Mouse (Mus musculus): ENCODE data around the gene Syngr2. TPM values are rescaled to one million over a fixed set of nuclear protein-coding genes. Genes with fewer than 3 reads are reported as not detected.

Gene Syngr2
- 100 to 1,000 TPM; 109 to 113 TPM for total RNA-seq (2021)

DNA sequence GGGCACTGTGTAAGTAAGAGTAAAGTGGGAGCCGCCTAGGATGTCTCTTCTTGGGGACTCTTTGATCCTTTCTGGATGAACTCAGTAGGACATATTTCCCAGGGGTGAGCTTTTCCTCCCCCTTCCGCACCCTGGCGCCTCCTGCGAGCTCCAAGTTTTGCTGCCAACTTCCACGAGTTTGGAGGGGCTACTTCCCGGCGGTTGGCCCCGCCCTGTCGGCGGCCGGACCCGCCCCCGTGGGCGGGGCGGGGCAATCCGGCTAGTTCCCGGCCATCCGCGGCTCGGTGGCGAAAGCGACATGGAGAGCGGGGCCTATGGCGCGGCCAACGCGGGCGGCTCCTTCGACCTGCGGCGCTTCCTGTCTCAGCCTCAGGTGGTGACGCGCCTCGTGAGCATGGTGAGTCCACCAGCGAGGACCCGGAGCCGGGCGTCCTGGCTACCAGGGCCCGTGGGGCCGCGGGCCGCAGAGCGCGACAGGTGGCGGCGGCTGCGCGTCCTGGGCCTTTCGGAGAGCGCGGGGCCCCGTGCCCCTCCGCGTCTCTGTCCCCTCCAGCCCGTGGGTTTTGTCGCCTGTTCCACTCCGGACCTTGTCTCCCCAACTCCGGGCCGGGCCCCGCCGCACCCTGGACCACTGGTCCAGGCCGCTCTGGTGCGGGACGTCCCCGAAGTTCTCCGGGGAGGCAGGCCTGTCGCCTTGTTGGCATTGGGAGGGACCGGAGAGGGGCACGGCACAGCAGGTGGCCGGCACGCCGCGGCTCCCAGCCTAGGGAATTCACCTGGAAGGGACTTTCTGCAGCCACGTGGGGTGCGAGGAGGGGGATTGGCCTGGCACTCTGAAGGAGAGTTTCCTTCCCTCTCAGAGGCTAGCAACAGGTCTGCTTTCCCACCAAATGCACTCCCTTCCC lies at the start of gene Syngr2, which contains the start of gene Gm20708:
Gene Syngr2, plus strand, starts transcription at position 262 of the 905 bp plus-strand sequence.
Gene Gm20708, plus strand, starts transcription at position 262 of the 905 bp plus-strand sequence.
- intact Hi-C loops (cut with DNase I) = no loop called here
- DNase-seq (ENCODE audit: low spot score) = peak; percentile 61

DNA sequence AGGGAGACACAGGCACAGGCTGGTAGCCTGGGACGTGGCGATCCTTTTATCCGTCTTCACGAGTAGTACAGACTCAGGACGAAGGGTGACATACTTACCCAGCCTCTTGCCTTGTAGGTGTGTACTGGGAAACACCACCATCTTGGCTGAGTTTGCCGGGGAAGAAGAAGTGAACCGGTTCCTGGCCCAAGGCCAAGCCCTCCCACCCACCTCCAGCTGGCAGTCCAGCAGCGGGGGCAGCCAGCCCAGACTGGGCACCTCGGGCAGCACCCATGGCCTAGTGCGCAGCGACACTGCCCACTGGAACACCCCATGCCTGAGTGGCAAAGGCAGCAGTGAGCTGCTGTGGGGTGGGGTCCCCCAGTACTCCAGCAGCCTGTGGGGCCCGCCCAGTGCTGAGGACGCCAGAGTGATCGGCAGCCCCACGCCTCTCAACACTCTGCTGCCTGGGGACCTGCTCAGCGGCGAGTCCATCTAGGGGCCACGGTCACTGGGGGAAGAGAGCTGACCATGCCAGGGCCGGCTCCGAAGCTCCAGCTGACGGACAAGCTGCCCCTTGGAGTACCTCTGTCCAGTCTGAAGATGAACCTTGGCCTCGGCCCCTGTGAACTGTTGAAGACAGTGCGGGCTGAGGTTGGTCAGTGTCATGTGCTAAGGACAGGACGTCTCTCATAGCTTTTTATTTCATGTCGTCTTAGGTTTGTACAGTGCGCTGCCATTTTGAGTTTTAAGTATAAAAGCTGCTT lies 48.9 kb upstream of the Syngr2 start:
- DNase-seq (ENCODE audit: low spot score) = no peak
- intact Hi-C loops (cut with DNase I) = no loop called here

DNA sequence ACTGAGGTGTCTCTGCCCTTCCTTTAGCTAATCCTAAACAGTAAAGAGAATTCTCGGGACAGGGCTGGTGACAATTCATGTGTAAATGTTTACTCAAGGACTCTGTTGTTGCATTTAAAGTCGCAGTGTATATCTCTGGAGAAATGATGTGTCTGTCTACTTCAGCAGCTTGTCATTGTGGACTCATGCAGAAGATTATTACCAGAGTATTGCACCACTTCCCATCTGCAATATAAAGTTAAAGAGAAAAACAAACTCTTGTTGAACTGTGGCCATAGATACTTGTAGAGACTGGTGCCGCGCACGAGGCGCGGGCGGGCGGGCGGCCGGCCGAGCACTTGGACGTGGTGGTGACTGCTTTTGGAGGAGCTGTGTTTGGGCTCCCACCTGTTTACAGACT lies 47.7 kb upstream of the Syngr2 start:
- intact Hi-C loops (cut with DNase I) = no loop called here
- DNase-seq (ENCODE audit: low spot score) = no peak

DNA sequence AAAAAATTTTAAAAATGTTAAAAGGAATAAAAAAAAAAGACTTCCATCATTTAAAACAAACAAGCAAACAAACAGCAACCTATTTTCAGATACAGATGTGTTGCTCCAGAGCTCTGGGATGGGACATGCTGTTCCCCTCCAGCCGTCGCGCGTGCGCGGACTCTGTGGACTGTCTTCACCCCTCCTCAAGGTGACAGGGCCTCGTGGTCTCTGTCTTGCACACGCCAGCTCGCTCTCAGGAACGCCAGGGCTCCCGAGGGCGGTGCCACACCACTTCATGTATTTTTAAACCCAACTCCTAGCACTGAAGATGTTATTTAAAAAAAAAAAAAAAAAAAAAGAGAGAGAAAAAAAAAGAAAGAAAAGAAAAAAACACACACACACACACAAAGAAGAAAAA lies 47.2 kb upstream of the Syngr2 start:
- intact Hi-C loops (cut with DNase I) = no loop called here
- DNase-seq (ENCODE audit: low spot score) = no peak

DNA sequence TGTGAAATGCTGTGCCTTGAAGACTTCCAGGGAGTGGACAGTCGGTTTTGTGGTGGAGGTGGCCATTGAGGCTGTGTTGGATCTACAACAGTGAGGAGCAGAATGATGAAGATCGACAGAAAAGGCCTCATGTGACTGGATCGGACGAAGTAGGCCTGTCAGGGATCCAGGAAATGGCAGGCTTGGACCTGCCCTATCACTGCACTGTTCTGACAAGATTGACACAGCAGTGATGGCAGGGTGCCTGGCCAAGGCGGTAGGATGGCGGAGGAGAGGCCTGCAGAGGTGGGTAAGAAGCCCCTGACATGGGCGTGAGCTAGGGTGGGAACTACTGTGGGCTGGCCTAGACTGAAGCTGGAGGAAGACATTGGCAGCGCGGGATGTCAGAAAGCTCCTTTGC lies 45.1 kb upstream of the Syngr2 start:
- intact Hi-C loops (cut with DNase I) = no loop called here
- DNase-seq (ENCODE audit: low spot score) = no peak

DNA sequence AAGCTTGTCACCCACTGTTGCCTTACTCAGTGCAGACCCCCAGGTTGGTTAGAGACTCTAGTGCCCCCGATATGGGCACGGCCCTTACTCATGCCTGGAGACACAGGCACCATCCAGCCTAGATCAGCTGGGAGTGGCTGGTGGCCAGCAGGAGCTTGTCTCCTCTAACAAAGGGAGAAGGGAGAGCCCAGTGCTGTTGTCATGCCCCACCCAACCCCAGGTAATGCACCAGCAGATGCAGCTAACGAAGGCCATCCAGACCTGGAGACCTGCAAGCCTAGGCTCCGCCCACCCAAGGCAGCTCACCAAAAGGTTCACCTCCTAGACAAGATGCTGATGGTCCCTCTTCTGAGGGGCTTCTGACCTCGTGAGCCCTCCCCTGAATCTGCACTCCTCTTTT lies 44.1 kb upstream of the Syngr2 start:
- DNase-seq (ENCODE audit: low spot score) = no peak

DNA sequence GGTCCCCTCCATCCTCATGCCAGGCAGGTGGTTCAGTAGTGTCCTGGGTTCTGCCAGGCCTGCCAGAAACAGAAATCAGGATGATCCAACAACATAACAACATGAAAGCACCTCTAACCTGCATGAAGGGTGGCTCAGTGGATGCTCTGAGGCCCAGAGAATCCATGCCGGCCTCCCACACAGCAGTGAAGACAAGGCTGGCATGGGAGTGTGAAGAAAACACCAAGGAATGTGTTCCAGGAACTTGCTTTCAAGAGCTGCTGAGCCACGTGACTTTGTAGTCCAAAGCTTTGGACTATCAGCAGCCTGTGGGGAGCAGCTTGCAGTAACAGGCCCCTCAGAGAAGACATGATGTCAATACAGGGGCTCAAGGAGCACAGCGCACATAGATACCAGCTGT lies 43.2 kb upstream of the Syngr2 start:
- intact Hi-C loops (cut with DNase I) = no loop called here
- no peak for DNase-seq (ENCODE audit: low spot score)

More for the DNA sequence above, 44.1 kb upstream of the Syngr2 start:
- intact Hi-C loops (cut with DNase I) = no loop called here

DNA sequence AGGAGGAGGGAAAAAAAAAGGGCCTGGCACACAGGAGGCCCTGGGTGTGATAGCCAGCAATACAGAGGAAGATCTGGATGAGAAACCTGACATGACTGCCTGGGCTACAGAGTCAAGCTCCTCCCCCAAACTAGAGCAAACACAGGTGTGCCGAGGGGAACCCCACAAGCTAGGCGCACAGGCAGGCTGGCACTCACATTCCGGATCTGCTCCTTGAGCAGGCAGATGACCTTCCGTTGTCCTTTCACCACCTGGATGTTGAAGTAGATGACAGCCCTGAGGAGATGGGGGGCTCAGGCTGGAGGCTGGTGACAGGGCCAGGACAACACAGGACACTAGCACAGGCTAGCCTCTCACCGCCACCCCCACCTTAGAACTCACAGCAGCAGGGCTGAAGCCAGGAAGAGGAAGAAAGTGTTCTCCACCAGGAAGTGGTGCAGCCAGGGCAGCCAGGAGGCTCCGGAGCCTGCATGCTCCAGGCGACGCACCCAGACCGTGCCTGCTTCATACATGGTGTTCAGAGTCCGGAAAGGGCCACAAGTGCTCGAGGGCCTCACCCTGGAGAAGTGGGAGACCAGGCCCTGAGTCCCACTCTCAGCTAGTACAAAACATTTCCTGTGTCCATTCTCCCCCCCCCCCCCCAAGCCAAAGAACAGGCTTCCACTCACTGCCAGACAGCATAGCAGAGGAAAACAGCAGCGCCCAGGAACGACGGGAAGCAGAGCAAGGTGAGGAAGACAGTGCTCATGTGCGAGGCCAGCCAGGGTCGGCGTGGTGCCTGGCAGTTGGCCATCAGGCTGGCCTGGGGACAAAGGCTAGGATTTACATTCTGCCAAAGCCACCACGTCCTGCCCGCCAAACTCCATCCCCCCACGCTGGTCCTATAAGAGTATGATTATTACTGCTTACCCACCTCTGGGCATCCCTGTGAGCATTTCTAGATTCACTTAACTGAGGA lies 40.5 kb upstream of the Syngr2 start:
- intact Hi-C loops (cut with DNase I) = no loop called here
- no peak for DNase-seq (ENCODE audit: low spot score)

DNA sequence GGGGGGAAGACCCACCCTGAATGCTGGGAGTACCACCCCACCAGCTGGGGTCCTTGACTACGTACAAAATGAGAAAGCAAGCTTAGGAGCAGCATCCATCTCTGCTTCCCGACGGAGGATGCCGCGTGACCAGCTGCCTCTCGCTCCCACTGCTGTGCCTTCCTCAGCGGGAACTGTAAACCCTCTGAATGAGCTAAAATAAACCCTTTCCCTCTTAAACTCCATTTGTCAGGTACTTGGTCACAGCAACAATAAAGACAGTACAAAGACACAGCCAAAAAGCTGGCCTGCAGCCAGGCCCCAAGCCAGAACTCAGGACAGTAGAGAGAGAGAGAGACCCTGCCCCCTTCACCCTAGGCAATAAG lies 39.8 kb upstream of the Syngr2 start:
- intact Hi-C loops (cut with DNase I) = no loop called here
- DNase-seq (ENCODE audit: low spot score) = no peak

DNA sequence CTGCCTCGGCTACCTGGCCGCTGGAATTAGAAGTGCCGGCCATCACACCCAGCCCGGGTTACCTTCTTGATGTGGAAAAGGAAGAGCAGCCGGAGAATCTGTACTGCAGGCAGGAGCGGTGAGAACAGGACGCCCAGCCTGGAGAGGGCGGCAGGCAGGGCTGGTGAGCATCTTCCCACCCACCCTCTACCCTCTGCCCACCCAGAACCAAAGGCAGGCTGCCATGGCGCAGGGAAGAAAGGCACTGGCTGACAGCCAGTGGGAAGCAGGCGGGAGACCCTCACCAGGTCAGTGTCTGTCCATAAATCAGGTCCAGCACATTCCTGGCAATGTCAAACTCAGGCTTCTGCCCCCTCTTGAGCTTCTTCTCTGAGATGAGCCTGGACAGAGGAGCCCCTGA lies 39.1 kb upstream of the Syngr2 start:
- intact Hi-C loops (cut with DNase I) = no loop called here
- no peak for DNase-seq (ENCODE audit: low spot score)

DNA sequence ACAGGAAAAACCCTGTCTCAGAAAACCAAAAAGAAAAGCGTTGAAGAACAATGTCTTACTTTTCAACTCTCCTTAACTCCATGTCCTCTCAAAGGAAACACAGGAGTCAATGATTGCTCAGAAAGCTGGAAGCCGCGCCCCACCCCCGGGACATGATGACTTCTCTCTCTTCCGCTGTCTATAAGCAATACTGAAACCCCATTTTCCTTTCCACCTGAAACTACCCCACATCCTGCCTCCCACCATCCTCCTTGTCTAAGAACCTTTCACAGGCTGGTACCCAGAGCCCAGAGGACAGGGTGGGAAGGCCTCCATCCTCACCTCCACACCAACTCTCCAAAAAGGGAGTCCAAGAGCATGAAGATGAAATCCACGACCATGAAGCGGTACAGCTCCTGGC lies 37.1 kb upstream of the Syngr2 start:
- no peak for DNase-seq (ENCODE audit: low spot score)
- intact Hi-C loops (cut with DNase I) = no loop called here

DNA sequence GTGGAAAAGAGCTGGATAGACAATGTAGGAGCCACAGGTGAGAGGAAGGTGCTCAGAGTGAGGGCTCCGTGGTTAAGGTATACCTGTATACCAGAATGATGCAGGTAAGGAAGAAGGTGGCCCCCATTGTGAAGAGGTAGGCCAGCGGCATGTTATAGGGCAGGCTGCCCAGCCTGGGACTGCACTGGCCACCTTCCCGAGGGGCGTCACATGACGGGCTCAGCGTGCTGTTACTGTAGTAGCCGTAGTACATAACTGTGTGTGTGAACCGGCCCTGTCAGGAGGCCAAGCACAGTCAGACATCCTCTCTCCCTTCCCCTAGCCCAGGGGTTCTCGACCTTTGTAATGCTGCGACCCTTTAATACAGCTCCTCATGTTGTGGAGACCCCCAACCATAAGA lies 34.5 kb upstream of the Syngr2 start:
- DNase-seq (ENCODE audit: low spot score) = no peak
- intact Hi-C loops (cut with DNase I) = no loop called here

DNA sequence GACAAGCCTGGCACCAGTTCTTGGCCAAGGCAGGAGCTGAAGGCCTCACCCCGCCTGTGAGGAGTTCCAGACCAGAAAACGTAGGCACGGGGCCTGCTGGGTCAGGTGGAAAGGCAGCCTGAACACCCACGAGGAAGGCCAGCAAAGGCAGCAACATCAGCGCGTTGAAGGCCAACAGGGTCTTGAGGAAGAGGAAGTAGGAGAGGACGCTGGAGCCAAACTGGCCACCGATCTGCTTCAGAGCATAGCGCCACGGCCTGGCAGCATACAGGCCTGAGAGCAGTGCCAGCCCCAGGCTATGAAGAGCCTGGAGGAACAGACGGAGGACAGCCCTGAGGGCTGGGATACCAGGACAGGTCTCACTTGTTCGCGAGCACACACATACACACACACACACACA lies 33.9 kb upstream of the Syngr2 start:
- intact Hi-C loops (cut with DNase I) = no loop called here

DNA sequence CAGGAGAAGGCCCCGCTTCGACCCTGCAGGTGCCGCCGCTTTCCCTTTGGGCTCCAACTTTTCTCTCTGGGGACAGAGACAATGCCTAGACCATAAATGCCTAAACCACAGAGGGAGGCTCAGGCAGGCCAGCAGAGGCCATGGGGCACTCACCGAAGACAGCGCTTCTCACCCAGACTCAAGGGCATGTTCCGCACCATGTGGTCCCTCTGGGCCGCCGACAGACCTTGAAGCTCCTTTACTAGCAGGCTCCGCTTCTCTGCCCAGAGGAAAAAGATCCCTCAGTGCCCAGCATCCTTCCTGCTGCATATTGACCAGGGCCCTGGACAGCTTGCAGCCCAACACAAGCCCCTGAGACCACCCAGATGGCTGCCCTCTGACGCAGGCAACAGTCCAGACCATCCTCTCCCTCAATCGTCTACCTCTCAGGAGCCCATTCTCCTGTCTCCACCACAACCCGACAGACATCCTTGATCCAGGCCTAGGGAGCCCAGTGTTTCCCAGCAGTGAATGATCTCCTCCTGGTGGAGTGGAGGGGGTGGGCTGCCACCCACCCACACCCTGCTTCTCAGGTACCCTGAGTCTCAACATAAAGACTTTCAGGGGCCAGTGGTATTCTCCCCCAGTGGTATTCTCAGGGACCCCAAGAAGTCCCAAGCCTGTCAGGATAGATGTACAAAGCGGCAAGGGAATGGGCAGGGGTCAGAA lies 33.2 kb upstream of the Syngr2 start:
- intact Hi-C loops (cut with DNase I) = no loop called here
- no peak for DNase-seq (ENCODE audit: low spot score)

More for the DNA sequence above, 33.9 kb upstream of the Syngr2 start:
- DNase-seq (ENCODE audit: low spot score) = no peak

DNA sequence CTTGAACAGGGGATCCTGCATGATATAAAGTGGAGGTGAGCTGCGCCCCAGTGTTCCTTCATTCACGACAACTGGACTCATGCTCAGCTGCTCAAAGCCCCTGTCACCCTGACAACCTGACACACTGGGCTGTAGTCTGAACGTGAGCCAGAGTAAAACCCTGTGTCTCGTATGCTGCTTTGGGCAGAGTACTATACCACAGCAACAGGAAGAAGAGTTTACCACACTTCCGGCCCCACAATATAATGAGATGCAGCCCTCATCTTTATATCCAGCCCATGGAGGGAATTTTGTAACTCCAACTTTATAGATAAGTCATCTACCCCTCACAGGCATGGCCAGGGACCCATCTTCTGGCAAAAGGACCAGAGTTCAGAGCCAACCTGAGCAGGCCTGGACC lies 32.4 kb upstream of the Syngr2 start:
- DNase-seq (ENCODE audit: low spot score) = no peak
- intact Hi-C loops (cut with DNase I) = no loop called here

DNA sequence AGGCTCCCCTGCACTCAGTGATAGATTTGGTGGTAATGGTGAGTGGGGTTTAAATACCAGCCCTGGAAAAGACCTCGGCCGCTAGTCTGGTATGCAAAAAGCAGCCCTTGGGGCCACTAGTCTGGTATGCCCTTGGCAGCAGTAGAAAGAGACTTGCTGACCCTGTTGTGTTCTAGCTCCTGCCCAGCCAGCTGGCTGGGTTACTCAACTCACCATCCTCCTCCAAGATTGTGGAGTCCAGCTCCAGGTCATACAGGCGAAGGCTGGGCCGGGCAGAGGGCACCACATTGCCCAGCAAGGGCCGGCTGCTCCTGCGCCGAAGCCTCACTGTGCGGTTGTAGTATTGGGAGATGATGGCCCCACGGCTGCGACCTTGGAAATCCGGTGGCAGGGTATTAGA lies 31.4 kb upstream of the Syngr2 start:
- no peak for DNase-seq (ENCODE audit: low spot score)
- intact Hi-C loops (cut with DNase I) = loop anchor here (2.0 kb wide), 1 partner anchor 47 kb away; the partner anchor contains the start of gene Afmid

DNA sequence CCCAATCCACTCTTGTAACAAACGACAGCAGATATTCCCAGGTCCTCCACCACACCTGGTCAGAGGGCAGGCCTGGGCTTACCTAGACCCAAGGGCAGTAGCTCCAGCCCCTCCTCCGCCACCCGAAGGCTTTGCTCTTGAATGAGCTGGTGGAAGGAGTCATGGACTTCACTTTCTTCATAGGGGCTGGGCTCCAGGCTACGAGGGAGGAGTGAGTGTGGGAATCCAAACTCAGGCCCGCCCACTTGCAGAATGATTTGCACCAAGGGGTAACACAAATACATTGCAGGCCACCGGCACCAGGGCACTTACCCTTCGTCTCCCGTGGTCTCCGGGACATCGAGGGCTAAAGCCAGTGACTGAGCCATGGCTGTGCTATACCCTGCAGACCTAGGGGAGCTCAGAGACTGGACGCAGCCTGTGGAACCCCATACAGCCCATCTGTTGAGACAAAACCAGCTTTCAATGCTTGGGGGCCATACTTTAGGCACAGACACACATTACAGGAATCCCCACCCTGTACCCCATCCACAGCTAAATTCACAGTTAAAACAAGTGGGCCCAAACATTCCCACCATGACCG lies 30.5 kb upstream of the Syngr2 start:
- intact Hi-C loops (cut with DNase I) = loop anchor here (2.0 kb wide), 1 partner anchor 46 kb away; the partner anchor contains the start of gene Afmid
- DNase-seq (ENCODE audit: low spot score) = no peak

DNA sequence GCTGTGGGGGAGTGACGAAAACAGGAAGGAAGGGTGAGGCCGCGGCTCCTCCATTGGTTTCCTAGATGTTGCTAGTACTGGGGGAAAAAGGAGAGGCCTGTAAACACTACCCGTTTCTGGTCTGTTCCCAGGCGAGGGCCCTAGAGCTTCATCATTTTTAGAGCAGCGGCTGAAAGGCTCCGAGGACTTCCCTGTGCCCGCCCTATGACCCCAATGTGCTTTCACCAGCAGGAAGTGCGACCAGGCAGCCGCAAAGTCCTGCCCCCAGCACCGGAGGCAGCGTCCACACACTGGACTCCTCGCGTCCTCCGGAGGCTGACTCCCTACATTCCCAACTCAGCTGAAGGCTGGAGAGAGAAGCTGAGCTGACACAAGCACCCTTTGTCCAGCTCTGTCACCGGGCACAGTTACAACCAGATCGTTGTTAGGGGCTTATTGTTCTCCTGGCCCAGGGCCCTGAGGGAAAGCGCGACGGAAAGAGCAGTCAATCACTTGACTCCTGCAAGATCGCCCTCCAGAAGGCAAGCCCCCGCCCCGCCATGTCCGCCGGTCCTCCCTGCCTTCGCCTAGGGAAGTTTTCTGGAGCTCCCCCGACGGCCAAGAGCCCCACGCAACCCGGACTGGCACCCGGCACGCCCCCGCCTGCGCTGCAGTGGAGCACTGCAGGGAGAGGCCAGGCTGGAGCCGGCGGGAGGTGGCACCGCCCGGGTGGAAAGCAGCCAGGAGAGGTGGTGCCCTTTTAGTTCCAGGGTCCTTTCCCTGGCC lies 29.9 kb upstream of the Syngr2 start:
- peak; percentile 74 for DNase-seq (ENCODE audit: low spot score)
- intact Hi-C loops (cut with DNase I) = loop anchor here (2.0 kb wide), 1 partner anchor 45 kb away; the partner anchor contains the start of gene Afmid

Data from heart, postnatal 25 days (tissue).